Mouse (Mus musculus): ENCODE measurements at regions not wholly inside any gene's neighbourhood (a gene's known extent, or its start where the extent isn't known, plus 50 kb on each side); places are given as distances from the start of the nearest gene placed in this dataset.

DNA sequence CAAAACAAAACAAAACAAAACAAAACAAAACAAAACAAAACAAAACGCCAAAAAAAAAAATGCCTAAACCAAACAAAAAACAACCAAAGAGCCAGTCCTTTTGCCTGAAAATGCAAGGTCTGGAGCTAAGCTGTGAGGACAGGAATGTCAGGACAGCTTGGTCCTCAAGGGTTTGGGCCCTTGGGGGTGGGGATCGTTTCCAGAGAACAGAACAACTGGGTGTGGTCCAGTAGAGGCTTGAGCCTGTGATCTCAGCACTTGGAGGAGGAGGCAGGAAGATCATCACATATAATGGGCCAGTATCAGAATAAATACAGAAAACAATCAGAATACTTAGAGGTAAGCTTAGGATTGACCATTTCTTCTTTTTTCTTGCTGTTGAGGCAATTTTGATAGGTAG lies 289.5 kb upstream of the Tgfbr2 start:
- WGBS = 41% methylated on average over 2 of the region's 2 CpGs
- intact Hi-C loops (cut with DNase I) = loop anchor here (5.0 kb wide), 1 partner anchor 357 kb away; no protein-coding TSS in a partner anchor

GRCm38 (mm10) chr9:116462232-116462631 lies 287.1 kb upstream of the Tgfbr2 start:
- Histone ChIP-seq H3K27ac (no peak overlapping the region), H3K79me2 (replicated peaks; ENCODE audit: control insufficient read depth, insufficient read depth, low read length) (no peaks in the 10 kb centered on the region), H3K36me3 (ENCODE audit: control insufficient read depth, insufficient read depth, low read length) (no peaks in the 10 kb centered on the region), H3K4me3 (no peak overlapping the region), H3K9ac (ENCODE audit: low read depth, low read length) (no peak overlapping the region), H3K4me1 (ENCODE audit: control insufficient read depth, insufficient read depth, low read length) (peaks cover 1% of the 10 kb centered on the region; the same call in 1 of the 2 replicates), H3K27me3 (ENCODE audit: control insufficient read depth, insufficient read depth, low read length) (no peaks in the 10 kb centered on the region)
- intact Hi-C loops (cut with DNase I) = no loop called here
- WGBS = 91% methylated on average over 2 of the region's 2 CpGs
- TF ChIP-seq CTCF (IDR thresholded peaks at IDR 0.05) (no peak), EP300 (IDR thresholded peaks at IDR 0.05; ENCODE audit: insufficient read depth, low read depth, low read length) (no peak), POLR2A (IDR thresholded peaks at IDR 0.05; ENCODE audit: insufficient read depth, low read depth, low read length) (no peak)
- no peak for DNase-seq

More for the DNA sequence above, 289.5 kb upstream of the Tgfbr2 start:
- Histone ChIP-seq H3K4me3 (no peak overlapping the region), H3K9ac (ENCODE audit: low read depth, low read length) (no peak overlapping the region), H3K4me1 (ENCODE audit: control insufficient read depth, insufficient read depth, low read length) (peaks cover 6% of the 10 kb centered on the region), H3K79me2 (replicated peaks; ENCODE audit: control insufficient read depth, insufficient read depth, low read length) (no peaks in the 10 kb centered on the region), H3K27me3 (ENCODE audit: control insufficient read depth, insufficient read depth, low read length) (no peaks in the 10 kb centered on the region), H3K36me3 (ENCODE audit: control insufficient read depth, insufficient read depth, low read length) (no peaks in the 10 kb centered on the region), H3K27ac (no peak overlapping the region)
- TF ChIP-seq CTCF (IDR thresholded peaks at IDR 0.05) (no peak), POLR2A (IDR thresholded peaks at IDR 0.05; ENCODE audit: insufficient read depth, low read depth, low read length) (no peak), EP300 (IDR thresholded peaks at IDR 0.05; ENCODE audit: insufficient read depth, low read depth, low read length) (no peak)
- no peak for DNase-seq

- H3K36me3 ChIP-seq (ENCODE audit: control insufficient read depth, insufficient read depth, low read length) = no peaks in the 10 kb centered on the region
- no peak overlapping the region for H3K4me3 ChIP-seq
- H3K27ac ChIP-seq = no peak overlapping the region
- no peak overlapping the region for H3K9ac ChIP-seq (ENCODE audit: low read depth, low read length)
- intact Hi-C loops (cut with DNase I) = no loop called here
- H3K27me3 ChIP-seq (ENCODE audit: control insufficient read depth, insufficient read depth, low read length) = no peaks in the 10 kb centered on the region
- WGBS = 80% methylated on average over 2 of the region's 2 CpGs
- no peak for TF ChIP-seq EP300 (IDR thresholded peaks at IDR 0.05; ENCODE audit: insufficient read depth, low read depth, low read length)
- no peak for TF ChIP-seq CTCF (IDR thresholded peaks at IDR 0.05)
- no peak for TF ChIP-seq POLR2A (IDR thresholded peaks at IDR 0.05; ENCODE audit: insufficient read depth, low read depth, low read length)
- peaks cover 1% of the 10 kb centered on the region; the same call in 1 of the 2 replicates for H3K4me1 ChIP-seq (ENCODE audit: control insufficient read depth, insufficient read depth, low read length)
- DNase-seq = no peak
- no peaks in the 10 kb centered on the region for H3K79me2 ChIP-seq (replicated peaks; ENCODE audit: control insufficient read depth, insufficient read depth, low read length)
These were observed 284.9 kb upstream of the Tgfbr2 start for GRCm38 (mm10) chr9:116460022-116460421.

DNA sequence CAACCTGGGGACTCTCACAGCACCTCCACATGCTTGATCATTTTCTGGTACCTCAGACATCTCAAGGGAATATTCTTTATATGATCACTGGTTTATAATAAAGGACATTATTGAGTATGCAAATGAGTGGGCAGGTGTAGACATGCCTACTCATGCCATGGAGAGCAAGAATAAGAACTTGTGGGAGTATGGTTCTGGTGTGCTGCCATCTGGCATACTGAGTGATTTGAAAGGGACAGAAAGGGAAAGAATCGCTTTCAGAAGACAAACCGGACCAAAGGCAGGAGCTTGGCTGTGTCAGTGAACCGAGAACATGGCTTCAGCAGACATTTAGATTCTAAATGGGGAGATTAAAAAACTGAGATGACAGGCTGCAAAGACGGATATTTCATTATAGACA lies 276.9 kb upstream of the Tgfbr2 start:
- Histone ChIP-seq H3K27me3 (ENCODE audit: control insufficient read depth, insufficient read depth, low read length) (no peaks in the 10 kb centered on the region), H3K27ac (no peak overlapping the region), H3K79me2 (replicated peaks; ENCODE audit: control insufficient read depth, insufficient read depth, low read length) (no peaks in the 10 kb centered on the region), H3K36me3 (ENCODE audit: control insufficient read depth, insufficient read depth, low read length) (no peaks in the 10 kb centered on the region), H3K4me1 (ENCODE audit: control insufficient read depth, insufficient read depth, low read length) (no peaks in the 10 kb centered on the region; the same call in 1 of the 2 replicates), H3K9ac (ENCODE audit: low read depth, low read length) (no peak overlapping the region), H3K4me3 (no peak overlapping the region)
- TF ChIP-seq CTCF (IDR thresholded peaks at IDR 0.05) = no peak
- no peak for TF ChIP-seq POLR2A (IDR thresholded peaks at IDR 0.05; ENCODE audit: insufficient read depth, low read depth, low read length)
- no peak for TF ChIP-seq EP300 (IDR thresholded peaks at IDR 0.05; ENCODE audit: insufficient read depth, low read depth, low read length)
- intact Hi-C loops (cut with DNase I) = no loop called here
- WGBS = 87% methylated on average over 4 of the region's 4 CpGs
- DNase-seq = no peak

- Histone ChIP-seq H3K79me2 (replicated peaks; ENCODE audit: control insufficient read depth, insufficient read depth, low read length) (no peaks in the 10 kb centered on the region), H3K27ac (no peak overlapping the region), H3K4me1 (ENCODE audit: control insufficient read depth, insufficient read depth, low read length) (no peaks in the 10 kb centered on the region), H3K4me3 (no peak overlapping the region), H3K9ac (ENCODE audit: low read depth, low read length) (no peak overlapping the region), H3K27me3 (ENCODE audit: control insufficient read depth, insufficient read depth, low read length) (no peaks in the 10 kb centered on the region), H3K36me3 (ENCODE audit: control insufficient read depth, insufficient read depth, low read length) (no peaks in the 10 kb centered on the region)
- 77% methylated on average over 4 of the region's 4 CpGs for WGBS
- no peak for DNase-seq
- TF ChIP-seq CTCF (IDR thresholded peaks at IDR 0.05) = no peak
- TF ChIP-seq POLR2A (IDR thresholded peaks at IDR 0.05; ENCODE audit: insufficient read depth, low read depth, low read length) = no peak
- TF ChIP-seq EP300 (IDR thresholded peaks at IDR 0.05; ENCODE audit: insufficient read depth, low read depth, low read length) = no peak
- intact Hi-C loops (cut with DNase I) = no loop called here
These were observed 275.7 kb upstream of the Tgfbr2 start for GRCm38 (mm10) chr9:116450829-116451228.

GRCm38 (mm10) chr9:116447734-116448133 lies 272.6 kb upstream of the Tgfbr2 start:
- Histone ChIP-seq H3K9ac (ENCODE audit: low read depth, low read length) (no peak overlapping the region), H3K27me3 (ENCODE audit: control insufficient read depth, insufficient read depth, low read length) (no peaks in the 10 kb centered on the region), H3K4me3 (no peak overlapping the region), H3K27ac (no peak overlapping the region), H3K79me2 (replicated peaks; ENCODE audit: control insufficient read depth, insufficient read depth, low read length) (no peaks in the 10 kb centered on the region), H3K4me1 (ENCODE audit: control insufficient read depth, insufficient read depth, low read length) (no peaks in the 10 kb centered on the region), H3K36me3 (ENCODE audit: control insufficient read depth, insufficient read depth, low read length) (no peaks in the 10 kb centered on the region)
- 74% methylated on average over 6 of the region's 6 CpGs for WGBS
- DNase-seq = no peak
- no peak for TF ChIP-seq POLR2A (IDR thresholded peaks at IDR 0.05; ENCODE audit: insufficient read depth, low read depth, low read length)
- TF ChIP-seq EP300 (IDR thresholded peaks at IDR 0.05; ENCODE audit: insufficient read depth, low read depth, low read length) = no peak
- no peak for TF ChIP-seq CTCF (IDR thresholded peaks at IDR 0.05)
- intact Hi-C loops (cut with DNase I) = no loop called here

Data from heart, adult 2 months (tissue).